Mouse (Mus musculus) c-Kit-positive CD71-negative TER-119-negative erythroid progenitor cells, embryonic 14.5 days (primary cell): ENCODE measurements around the gene Foxn3.

Experiments used
- DNase-seq: peaks from one replicate; pipeline ENCODE4 v3.0.0-alpha.2; 2013; ENCODE audit warnings: low read depth

Foxn3 gene

DNA sequence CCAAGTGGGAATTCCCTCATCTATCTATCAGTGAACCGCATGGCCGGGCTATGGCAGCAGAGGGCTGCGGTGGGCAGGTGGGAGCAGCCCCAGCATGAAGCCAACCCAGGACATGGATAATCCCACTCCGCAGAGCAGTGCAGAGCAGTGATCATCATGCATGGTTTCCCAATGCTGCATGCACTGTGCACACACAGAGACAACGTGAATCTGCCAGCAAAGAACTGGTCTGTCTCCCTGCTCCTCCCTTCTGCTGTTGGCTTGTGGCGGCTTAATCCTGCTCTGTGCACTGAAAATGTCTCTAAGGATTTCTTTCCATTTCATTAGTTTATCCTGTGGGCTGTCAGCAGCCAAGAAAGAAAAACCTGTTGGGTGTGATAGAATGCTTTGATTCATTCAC is 276.7 kb downstream of the Foxn3 start:
- DNase-seq: no peak

DNA sequence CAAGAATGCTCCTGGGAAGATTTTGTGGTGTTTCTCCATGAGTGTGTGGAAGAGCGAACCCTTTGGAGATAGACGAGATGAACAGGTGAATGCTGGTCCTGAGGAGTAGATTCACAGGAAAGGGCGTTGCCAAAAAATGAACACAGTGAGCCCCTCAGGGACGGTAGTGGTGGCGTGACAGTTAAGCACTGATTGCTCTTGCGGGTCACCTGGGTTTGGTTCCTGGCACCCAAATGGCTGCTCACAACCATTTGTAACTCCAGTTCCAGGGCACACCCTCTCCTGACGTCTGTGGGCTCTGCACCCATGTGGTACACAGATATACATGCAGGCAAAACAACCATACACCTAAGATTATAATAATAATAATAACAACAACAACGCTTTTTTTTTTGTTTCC is 277.7 kb downstream of the Foxn3 start:
- no peak for DNase-seq

DNA sequence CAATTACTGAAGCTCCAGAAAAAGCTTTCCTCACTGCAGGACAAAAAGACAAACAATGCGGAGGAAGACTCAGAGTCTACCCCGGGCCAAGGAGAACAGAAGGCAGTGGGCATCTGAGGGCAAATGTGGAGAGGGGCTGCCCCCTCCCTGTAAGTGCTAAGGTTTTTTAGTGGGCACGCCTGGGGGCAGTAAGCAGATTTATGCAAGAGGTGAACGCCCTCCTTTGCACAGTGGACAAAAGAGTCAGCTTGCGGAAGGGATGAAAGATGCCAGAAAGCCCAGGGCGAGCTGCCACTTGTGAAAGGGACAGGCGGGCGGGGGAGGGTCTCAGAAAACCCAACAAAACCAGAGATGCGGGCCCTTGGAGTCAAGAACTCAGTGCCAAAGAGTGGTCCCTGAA is 278.2 kb downstream of the Foxn3 start:
- no peak for DNase-seq

DNA sequence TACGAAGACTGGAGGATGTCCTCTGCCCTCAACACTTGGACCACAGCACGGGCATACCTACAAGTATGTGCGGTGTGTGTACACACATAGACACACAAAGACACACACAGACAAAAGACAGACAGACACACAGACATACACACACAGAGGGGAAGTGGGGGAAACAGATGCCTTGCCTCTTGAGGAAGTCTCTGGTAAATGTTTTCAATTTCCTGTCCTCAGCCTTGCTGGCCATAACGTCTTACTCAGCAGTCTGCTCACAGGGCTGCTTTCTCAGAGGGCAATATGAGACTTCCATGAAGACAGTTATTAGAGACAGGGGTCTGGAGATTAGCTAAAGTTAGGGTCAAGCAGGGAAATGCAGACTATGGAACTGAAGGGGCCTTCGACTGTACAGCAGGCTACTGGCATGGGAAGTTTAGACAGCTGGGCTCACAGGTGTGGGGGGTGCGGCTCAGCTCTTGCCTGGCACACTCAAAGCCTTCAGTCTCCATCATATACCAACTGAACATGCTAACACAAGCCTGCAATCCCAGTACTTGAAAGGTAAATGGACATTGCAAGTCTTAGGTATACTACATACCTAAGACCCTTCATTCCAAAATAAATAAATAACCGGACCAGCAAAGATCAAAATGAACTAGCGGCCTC is 278.8 kb downstream of the Foxn3 start:
- DNase-seq: no peak

DNA sequence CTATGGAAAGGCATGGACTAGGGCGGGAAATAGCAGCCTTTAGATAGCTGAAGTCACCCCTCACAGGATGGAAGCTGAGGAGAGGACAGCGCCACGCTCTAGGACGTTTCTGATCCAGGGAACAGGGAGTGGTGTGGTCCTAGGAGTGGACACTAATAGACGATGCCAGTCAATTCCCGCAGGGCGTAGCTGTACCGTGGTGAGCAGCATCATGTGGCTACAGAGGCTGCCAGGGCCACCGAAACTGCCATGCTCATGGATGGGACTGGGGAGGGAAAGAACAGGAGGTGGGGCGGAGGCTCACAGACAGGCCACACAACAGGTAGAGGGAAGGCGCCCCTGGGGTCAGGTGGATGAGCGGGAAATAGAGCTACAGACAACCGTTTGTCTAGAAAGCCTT is 282.6 kb downstream of the Foxn3 start:
- DNase-seq: no peak

DNA sequence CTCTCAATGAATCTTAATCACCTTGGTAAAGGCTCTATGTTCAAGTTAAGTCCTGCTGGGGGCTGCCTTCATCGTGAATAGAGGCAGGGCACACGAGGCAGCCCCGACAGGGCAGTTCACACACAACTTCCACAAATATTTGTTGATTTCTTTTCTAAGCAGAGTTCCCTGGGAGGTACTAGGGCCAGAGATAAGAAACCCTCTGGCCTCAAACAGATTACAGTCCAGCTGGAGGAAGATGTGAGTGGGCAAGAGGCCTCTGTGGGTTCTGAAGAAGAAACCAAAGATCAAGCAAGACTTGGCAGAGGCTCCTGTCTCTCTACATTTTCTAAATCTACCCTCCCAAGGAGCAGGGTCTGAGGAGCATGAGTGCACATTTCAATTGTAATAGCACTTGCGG is 283.1 kb downstream of the Foxn3 start:
- no peak for DNase-seq

DNA sequence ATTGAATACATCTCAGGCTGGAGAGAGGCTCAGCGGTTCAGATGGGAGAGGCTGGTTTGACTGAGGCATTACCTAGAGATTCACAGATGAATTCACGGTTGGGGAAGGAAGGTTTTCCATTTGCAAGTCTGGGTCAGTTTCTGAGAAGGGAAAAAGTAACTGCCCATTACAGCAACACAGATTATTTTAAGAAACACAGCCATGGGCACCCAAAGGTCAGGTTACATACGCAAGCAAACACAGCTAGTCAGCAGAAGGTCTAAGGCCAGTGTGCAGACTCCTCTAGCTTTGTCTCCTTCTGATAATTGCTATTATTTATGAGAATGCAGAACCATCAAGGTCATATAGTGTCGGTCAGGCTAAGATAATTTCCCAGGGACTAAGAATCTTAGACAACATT is 284.0 kb downstream of the Foxn3 start:
- no peak for DNase-seq

DNA sequence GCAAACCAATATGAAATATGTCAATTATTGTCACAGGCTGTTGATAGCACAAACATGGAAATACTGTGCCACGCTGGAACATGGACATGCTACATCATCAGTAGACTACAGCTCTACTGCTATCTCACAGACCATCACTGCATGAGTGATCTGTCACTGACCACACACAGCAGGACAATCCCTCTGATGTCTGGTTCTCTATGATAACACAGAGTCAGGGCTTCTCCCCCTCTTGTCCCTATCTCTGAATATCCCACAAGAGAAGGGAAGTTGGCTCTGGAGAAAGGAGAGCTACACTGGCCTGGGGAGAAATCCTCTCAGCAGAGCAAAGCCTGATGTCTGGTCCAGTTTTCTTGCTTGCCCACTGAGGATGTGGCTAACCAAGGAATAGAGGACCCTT is 288.8 kb downstream of the Foxn3 start:
- no peak for DNase-seq

DNA sequence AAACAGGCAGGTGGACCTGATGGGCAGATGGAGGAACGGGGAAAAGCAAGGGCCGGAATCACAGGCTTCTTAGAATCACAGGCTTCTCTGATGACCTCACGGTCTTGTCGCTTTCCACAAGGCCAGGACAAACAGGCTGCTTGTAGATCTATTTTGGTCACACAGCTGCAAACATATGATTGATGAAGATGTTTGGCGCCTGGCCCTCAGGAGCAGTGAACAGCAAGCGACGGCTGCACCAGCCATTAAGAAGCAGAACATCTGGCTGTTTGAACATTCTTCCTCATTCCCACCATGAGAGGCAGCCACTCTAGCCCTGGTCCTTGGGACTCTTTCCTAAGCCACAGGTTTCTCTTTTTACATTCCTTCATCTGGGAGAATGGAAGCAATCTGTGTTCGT is 294.0 kb downstream of the Foxn3 start:
- no peak for DNase-seq

DNA sequence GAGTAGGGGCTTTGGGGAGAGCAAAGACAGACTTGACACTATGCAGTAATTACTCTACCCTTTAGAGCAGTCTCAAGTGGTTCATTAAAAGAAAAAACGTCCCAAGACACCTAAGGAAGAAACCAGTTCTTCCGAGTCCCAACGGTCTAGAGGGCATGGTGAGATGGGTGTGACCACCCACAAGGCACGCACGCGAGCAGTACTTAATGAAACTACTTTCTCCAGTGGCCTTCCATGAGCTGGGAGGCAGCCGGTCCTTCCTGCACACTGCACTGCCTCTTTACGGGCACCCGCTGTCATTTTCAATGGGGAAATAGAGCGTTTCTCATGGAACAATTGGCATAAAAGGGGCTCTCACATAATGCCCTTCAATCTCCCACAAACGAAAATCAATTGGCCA is 294.4 kb downstream of the Foxn3 start:
- DNase-seq: no peak

DNA sequence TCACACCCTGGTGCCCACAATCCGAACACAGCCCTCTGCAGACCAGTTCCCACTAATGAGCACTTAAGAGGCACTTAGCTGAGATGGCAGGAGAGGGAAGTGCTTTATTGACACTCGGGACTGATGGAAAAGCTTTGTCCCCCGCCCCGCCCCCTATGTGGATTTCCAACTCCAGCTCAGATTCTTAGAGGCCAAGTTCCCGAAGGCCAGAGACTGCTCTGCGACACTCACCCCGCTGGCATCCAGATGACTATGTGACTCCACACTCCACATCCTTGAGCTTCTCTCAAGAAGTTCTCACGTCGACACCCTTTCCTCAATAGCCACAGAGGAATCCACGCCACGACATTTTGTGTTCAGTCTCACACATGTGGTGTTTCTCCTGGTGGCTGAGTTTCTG is 295.6 kb downstream of the Foxn3 start:
- no peak for DNase-seq

DNA sequence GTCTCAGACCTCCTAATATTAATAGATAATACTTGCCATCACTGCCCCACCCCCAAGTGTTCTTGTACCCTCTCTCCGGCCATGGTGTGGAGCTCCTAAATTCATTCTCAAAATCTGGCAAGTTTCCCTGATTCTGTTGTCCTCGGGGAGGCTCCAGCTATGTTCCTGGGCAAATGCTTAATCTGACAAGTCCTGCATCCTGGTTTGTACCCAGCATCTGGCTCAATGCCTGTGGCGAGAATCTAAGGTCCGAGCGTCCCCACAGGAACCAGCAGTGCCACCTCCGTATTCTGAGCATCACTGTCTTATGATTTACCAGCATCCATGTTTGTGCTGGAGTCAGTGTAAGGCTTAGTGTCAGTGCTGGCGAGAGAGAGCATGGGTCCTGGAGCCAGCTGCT is 296.9 kb downstream of the Foxn3 start:
- no peak for DNase-seq

DNA sequence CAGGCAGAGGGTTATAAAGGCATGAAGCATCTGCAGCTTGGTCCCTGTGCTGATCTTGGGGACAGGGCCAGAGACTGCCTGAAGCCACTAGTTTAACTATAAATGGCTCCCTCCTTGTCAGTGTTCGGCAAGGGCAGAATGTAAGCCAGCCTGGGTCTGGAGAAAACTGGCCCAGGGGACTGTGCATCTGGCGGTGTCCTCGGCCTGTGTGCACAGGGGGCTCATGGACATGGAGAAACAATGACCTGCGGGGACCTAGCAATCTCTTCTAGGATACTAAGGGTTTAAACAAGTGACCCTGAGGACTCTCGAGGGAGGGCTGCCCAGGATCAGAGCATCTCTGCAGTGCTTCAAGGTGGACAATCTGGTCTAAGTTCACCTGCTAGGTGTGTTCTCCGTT is 297.6 kb downstream of the Foxn3 start:
- DNase-seq: no peak

DNA sequence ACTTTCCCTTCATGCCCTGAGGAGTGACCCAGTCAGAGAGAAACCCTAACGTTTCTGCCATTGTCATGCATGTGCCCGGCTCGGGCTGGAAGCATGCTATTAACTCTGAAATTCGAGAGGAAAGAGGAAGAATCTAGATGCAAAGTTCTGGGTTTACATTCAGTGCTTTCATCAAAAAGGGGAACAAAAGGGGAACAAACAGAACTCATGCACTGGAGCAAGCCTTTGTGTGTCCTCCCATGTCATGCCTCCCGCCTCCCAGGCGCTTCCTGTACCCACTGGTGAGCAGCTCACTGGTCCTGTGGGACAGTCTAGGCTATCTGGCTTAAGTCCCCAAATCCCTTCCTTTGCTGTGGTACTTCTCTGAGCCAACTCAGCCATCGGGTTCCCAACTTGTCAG is 299.0 kb downstream of the Foxn3 start:
- no peak for DNase-seq

DNA sequence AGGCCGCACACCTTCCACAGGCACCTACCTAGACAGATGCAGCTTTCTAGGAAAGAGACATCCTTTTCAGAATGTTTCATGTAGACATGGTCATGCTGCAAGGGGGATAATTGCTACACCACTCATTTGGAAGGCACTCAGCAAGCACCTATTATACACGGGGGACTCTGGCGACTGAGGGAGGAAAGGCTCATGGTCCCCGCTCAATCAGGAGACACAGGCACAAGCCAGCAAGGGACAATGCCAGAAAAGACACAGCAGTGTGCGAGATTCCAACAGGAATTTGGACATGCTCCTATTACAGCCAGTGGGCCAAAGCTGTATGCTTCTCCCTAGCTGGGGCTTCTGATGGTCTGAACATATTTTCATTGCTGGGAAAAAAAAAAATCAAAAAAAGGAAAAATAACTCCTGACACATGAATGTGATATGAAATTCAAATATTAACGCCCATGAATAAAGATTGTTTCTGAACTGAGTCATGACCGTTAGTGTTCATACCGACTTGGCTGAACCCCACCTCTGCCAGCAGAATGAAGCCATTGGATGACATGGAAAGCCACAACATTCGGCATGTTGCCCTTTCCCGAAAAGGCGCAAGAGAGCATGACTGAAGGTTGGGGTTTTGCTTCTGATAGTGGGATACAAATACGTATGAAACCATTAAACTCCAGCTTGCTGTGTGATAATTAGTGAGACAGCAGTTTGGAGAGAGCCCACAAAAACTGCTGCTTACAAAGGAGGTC is 299.6 kb downstream of the Foxn3 start:
- DNase-seq: no peak

DNA sequence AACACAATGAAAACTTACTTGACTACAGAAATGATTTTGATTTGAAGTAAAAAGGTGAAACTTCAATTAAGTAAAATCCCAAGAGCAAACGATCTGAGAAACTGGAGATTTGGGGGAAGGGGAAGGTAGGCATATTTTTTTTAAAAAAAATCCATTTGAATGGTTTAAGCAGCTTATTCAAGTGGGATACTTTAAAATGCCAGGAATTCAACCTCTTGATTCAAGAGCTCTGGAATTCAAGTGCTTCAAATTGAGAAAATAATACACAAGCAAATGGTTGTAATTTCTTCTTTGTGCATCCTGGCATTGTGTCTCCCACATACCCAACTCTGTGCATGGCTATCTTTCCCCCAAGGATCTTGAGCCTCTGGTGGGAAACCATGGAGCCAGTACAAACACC is 300.5 kb downstream of the Foxn3 start:
- no peak for DNase-seq

DNA sequence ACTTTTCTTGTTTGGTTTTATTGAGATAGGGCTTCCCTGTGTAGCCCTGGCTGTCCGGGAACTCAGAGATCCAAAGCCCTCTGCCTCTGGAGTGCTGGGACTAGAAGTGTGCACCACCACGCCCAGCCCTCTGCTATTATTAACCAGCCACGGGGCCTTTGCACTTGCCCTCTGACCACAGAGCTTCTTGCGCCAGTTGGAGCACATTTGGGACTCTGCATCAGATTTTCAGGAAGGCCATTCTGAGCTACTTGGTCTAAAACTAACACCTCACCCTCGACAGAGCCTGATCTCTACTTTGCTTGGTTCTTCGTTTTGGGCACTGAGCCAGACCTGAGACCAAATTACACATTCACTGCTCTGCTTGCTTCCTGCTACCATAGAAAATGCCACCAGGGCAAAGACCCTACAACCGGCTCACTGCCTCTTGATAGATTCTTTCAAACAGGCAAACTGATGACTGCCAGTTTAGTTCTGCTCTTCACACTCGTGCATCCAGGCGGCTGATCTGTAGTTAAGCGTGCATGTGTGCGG is 301.2 kb downstream of the Foxn3 start:
- DNase-seq: no peak

DNA sequence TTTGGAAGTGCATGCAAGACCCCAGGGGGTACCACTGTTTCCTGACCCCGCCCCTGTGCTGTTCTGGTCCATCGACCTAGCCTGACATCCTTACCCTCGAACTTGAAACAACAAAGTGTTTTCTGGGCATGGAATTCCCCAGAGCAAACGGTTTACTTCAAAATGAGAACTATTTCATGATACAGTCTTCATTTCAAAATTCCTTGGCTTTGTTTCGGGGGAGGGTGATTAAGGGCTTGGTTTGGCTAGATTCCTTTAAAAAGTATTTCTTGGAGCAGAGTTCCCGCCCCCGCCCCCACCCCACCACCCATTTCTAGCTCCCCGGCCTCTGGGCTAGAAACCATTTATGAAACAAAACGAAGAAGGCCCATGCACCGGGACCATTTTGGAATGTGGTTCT is 303.2 kb downstream of the Foxn3 start:
- DNase-seq: no peak

DNA sequence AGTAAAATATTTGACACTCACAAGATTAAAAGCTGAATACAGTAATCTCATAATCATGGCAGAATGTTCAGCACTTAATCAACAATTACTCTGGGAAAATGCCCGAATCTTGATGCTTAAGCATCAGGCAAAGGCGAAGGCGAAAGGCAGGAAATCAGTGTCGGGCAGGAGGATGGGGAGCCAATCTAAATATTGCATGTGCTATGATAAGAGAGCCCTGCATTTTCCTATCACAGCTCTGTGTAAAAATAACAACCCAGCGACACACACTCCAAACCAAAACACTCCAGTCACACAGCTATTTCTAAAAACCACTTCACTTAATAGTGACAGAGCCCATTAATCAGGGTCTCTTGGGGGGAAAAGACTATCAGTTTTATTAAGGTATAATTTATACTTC is 305.8 kb downstream of the Foxn3 start:
- no peak for DNase-seq

DNA sequence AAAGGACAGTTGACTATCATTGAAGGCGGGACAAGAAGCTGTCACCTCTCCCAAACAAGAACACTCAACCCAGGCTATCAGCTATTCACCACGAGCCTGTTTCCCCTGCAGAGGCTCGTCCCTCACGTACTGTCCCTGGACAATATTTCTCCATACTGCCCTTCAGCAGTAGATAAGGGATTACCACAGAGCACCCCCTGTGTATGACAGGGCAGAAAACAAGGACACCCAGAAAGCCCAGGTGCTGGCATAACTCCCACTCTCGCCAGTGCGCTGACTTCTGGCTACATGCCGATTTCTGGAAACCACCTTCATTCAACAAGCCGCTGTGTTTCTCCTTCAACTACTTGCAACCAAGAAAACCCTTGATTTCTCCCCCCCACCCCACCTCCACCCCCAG is 306.4 kb downstream of the Foxn3 start:
- no peak for DNase-seq

DNA sequence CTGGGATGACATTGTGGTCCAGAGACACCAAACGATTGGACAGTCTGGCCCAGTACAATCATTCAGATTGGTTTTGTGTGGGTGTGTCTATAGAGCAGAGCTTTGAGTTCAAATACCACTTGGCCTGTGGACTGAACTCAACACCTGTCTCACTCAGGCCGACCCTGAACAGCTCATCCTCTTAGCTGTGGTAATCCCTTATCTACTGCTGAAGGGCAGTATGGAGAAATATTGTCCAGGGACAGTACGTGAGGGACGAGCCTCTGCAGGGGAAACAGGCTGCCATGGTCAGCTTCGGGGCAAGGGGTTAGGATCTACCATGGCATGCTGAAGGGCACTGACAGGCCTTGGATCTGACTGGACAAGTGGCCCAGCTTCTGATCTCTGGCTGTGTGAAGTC is 306.9 kb downstream of the Foxn3 start:
- DNase-seq: no peak

DNA sequence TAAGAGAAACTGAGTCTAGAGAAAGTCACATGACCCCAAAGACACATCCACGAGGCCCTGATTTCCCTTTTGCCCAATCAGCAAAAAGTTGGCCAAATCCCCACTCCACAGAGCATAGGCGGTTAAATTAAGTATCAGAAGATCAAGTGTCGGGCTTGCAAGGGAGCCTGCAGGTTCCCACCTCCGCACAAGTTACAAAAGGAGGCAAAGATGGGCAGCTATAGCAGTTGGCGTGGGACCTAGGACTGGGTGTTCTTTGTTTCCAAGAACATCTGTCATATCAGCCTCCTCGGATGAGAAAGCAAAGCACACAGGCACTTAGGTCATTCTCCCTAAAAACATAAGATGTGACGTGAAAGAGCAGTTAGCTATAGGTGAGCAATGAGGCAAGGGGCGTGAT is 308.9 kb downstream of the Foxn3 start:
- no peak for DNase-seq

DNA sequence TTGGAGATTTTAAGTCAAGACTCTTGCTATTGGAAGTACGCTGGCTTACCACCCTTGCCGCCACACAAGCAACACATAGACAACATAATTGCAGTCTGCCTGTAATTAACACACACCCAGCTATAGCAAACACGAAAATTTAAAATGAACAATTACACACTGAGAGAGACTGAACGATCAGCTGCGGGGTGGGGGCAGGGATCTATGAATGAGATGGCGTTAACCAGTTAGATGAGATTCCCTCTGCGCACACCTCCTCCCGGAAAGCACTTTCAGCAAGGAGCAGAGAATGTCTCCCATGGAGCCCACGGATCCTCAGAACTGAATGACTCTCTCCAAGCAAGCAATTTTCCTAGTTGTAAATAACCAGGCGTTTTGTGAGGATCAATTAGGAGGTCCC is 309.8 kb downstream of the Foxn3 start:
- no peak for DNase-seq

DNA sequence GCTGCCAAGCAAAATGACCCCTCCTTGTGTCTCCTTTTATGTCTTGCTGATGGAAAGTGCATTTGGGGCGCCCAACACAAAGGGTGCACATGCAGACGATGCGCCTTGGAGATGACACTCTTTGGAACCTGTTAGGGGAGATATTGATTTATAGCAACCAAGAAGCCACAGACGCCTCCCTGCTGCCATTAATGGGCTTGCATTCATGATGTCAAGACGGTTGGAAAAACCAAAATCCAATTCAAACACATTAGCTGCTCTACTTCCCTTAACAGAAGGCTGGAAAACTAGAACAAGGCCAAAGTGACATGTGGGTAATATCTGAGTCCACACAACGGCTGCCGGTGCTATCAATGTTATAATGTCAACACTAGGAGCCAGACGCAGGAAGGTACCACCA is 314.8 kb downstream of the Foxn3 start:
- no peak for DNase-seq
